Mouse (Mus musculus): ENCODE measurements around the gene Defb15. TPM values are rescaled to one million over a fixed set of nuclear protein-coding genes. Genes with fewer than 3 reads are reported as not detected.

The Defb15 gene
- not detected for total RNA-seq (2023)

GRCm38 (mm10) chr8:21932610-21933009 is at the start of gene Defb15:
Defb15 (minus strand) TSS chr8:21932710.

GRCm38 (mm10) chr8:21969475-21969874 is 37.0 kb upstream of the Defb15 start, which contains the start of gene Ccdc70:
Ccdc70 (plus strand) TSS chr8:21969775.

GRCm38 (mm10) chr8:21958414-21958813 is 25.9 kb upstream of the Defb15 start, which contains the start of gene Fam90a1a:
Fam90a1a (plus strand) TSS chr8:21958714.

GRCm38 (mm10) chr8:21946462-21946861 is 14.0 kb upstream of the Defb15 start, which contains the start of gene Defb13:
Defb13 (plus strand) TSS chr8:21946762.

GRCm38 (mm10) chr8:21938052-21938451 is 5.5 kb upstream of the Defb15 start, which contains the start of gene Defb35:
Defb35 (plus strand) TSS chr8:21938352.

GRCm38 (mm10) chr8:21906290-21906689 is 26.2 kb downstream of the Defb15 start, which contains the start of gene Defb11:
Defb11 (minus strand) TSS chr8:21906412.

GRCm38 (mm10) chr8:21885321-21885720 is 47.2 kb downstream of the Defb15 start, which contains the start of gene Defb9:
Defb9 (minus strand) TSS chr8:21885421.

Other genes starting within 250 kb of the Defb15 start
- not detected for gene AY761184, start 229.1 kb downstream of the Defb15 start, total RNA-seq (2023)
- gene Defa24, start 198.2 kb downstream of the Defb15 start, total RNA-seq (2023): not detected
- not detected for gene Defb50, start 109.2 kb downstream of the Defb15 start, total RNA-seq (2023)
- not detected for gene Defb2, start 92.8 kb downstream of the Defb15 start, total RNA-seq (2023)
- not detected for gene Defb10, start 73.8 kb downstream of the Defb15 start, total RNA-seq (2023)
- not detected for gene Defb9, start 47.3 kb downstream of the Defb15 start, total RNA-seq (2023)
- gene Defb11, start 26.3 kb downstream of the Defb15 start, total RNA-seq (2023): not detected
- not detected for gene Defb35, start 5.6 kb upstream of the Defb15 start, total RNA-seq (2023)
- gene Defb13, start 14.1 kb upstream of the Defb15 start, total RNA-seq (2023): not detected
- not detected for gene Fam90a1a, start 26.0 kb upstream of the Defb15 start, total RNA-seq (2023)
- gene Ccdc70, start 37.1 kb upstream of the Defb15 start, total RNA-seq (2023): not detected
- gene Atp7b, start 127.6 kb upstream of the Defb15 start, total RNA-seq (2023): 1 to 10 TPM; 2.9 to 5.8 TPM
- 1 to 10 TPM; 6.2 to 9.9 TPM for gene Alg11, start 128.0 kb upstream of the Defb15 start, total RNA-seq (2023)
- gene Nek5, start 192.3 kb upstream of the Defb15 start, total RNA-seq (2023): not detected
- gene Nek3, start 233.7 kb upstream of the Defb15 start, total RNA-seq (2023): 1 to 10 TPM; 1.0 to 1.1 TPM